Mouse (Mus musculus) megakaryocyte, embryonic 14.5 days (primary cell): Measurements from ENCODE around the gene Dph3. TPM values are rescaled to one million over a fixed set of nuclear protein-coding genes. Genes with fewer than 3 reads are reported as not detected.

ENCODE experiments used
- H3K27me3 ChIP-seq: replicated peaks from 2 replicates; pipeline ENCODE3; 2012; ENCODE audit warnings: inconsistent platforms
- H3K36me3 ChIP-seq: replicated peaks from 2 replicates; pipeline ENCODE3; 2012; ENCODE audit warnings: low read length, inconsistent platforms, mixed read lengths
- H3K4me1 ChIP-seq: 2 replicates; pipeline ENCODE4 v1.6.1; 2012; ENCODE audit warnings: inconsistent platforms
- H3K4me3 ChIP-seq: replicated peaks from 2 replicates; pipeline ENCODE3; 2012; ENCODE audit warnings: moderate library complexity, mild to moderate bottlenecking, inconsistent platforms
- H3K9me3 ChIP-seq: 2 replicates; pipeline ENCODE4 v1.6.1; 2012; ENCODE audit warnings: inconsistent platforms
- FLI1 ChIP-seq: IDR thresholded peaks from 2 replicates; pipeline ENCODE4 v1.6.1; 2012; ENCODE audit warnings: low read length, inconsistent platforms, mixed read lengths
- GATA1 ChIP-seq: IDR thresholded peaks from 3 replicates; pipeline ENCODE4 v1.6.1; 2012; ENCODE audit warnings: mixed read lengths, low read length, inconsistent platforms, borderline replicate concordance
- polyA plus RNA-seq: library from polyadenylated mRNA; stranded (reverse); fragments of >175 nt; gene quantifications from 2 replicates; pipeline ENCODE4 v1.2.3, GENCODE M21; 2012; ENCODE audit warnings: low replicate concordance; ENCODE audit not compliant: insufficient read depth

The Dph3 gene
- polyA plus RNA-seq, 1 experiment, result 27.8 TPM

- Histone ChIP-seq H3K9me3 (peaks cover 13% of the 10 kb centered on the region), H3K27me3 (peaks cover 22% of the 10 kb centered on the region), H3K4me1 (peaks cover 5% of the 10 kb centered on the region), H3K36me3 (no peaks in the 10 kb centered on the region), H3K4me3 (no peak overlapping the region)
- no peak for TF ChIP-seq FLI1
- no peak for TF ChIP-seq GATA1
Measured at GRCm38 (mm10) chr14:32057664-32058063, 27.9 kb downstream of the Dph3 start.

GRCm38 (mm10) chr14:32056675-32057074 is 28.9 kb downstream of the Dph3 start:
- TF ChIP-seq GATA1 (no peak), FLI1 (no peak)
- Histone ChIP-seq H3K27me3 (peaks cover 28% of the 10 kb centered on the region), H3K4me1 (peaks cover 5% of the 10 kb centered on the region), H3K36me3 (no peaks in the 10 kb centered on the region), H3K9me3 (peaks cover 13% of the 10 kb centered on the region), H3K4me3 (no peak overlapping the region)

- Histone ChIP-seq H3K36me3 (no peaks in the 10 kb centered on the region), H3K4me3 (no peak overlapping the region), H3K27me3 (peaks cover 20% of the 10 kb centered on the region), H3K4me1 (peaks cover 5% of the 10 kb centered on the region), H3K9me3 (peaks cover 13% of the 10 kb centered on the region)
- TF ChIP-seq GATA1, result no peak
- TF ChIP-seq FLI1, result no peak
Measured at GRCm38 (mm10) chr14:32055781-32056180, 29.7 kb downstream of the Dph3 start.

GRCm38 (mm10) chr14:32054788-32055187 is 30.7 kb downstream of the Dph3 start:
- Histone ChIP-seq H3K4me1 (peaks cover 5% of the 10 kb centered on the region), H3K9me3 (peaks cover 13% of the 10 kb centered on the region), H3K27me3 (peaks cover 24% of the 10 kb centered on the region), H3K4me3 (no peak overlapping the region), H3K36me3 (no peaks in the 10 kb centered on the region)
- TF ChIP-seq GATA1 (no peak), FLI1 (no peak)

GRCm38 (mm10) chr14:32053895-32054294 is 31.6 kb downstream of the Dph3 start:
- H3K9me3 ChIP-seq, result peaks cover 13% of the 10 kb centered on the region
- H3K36me3 ChIP-seq, result no peaks in the 10 kb centered on the region
- H3K4me1 ChIP-seq, result peaks cover 5% of the 10 kb centered on the region
- TF ChIP-seq FLI1 (no peak), GATA1 (no peak)
- no peak overlapping the region for H3K4me3 ChIP-seq
- H3K27me3 ChIP-seq, result peaks cover 30% of the 10 kb centered on the region

- no peaks in the 10 kb centered on the region for H3K36me3 ChIP-seq
- H3K4me3 ChIP-seq, result no peak overlapping the region
- TF ChIP-seq GATA1 (no peak), FLI1 (no peak)
- peaks cover 37% of the 10 kb centered on the region for H3K27me3 ChIP-seq
- peaks cover 5% of the 10 kb centered on the region for H3K4me1 ChIP-seq
- peaks cover 8% of the 10 kb centered on the region for H3K9me3 ChIP-seq
Measured at GRCm38 (mm10) chr14:32050171-32050570, 35.4 kb downstream of the Dph3 start.

- no peak for TF ChIP-seq FLI1
- no peak for TF ChIP-seq GATA1
- no peaks in the 10 kb centered on the region for H3K4me1 ChIP-seq
- peaks cover 42% of the 10 kb centered on the region for H3K27me3 ChIP-seq
- H3K36me3 ChIP-seq, result no peaks in the 10 kb centered on the region
- no peaks in the 10 kb centered on the region for H3K9me3 ChIP-seq
- H3K4me3 ChIP-seq, result no peak overlapping the region
Measured at GRCm38 (mm10) chr14:32046357-32046756, 39.2 kb downstream of the Dph3 start.

GRCm38 (mm10) chr14:32042108-32042507 is 43.4 kb downstream of the Dph3 start:
- H3K36me3 ChIP-seq, result no peaks in the 10 kb centered on the region
- H3K4me3 ChIP-seq, result no peak overlapping the region
- TF ChIP-seq GATA1, result no peak
- peaks cover 55% of the 10 kb centered on the region for H3K27me3 ChIP-seq
- peaks cover 4% of the 10 kb centered on the region for H3K4me1 ChIP-seq
- peaks cover 9% of the 10 kb centered on the region for H3K9me3 ChIP-seq

GRCm38 (mm10) chr14:32037661-32038252 is 47.8 kb downstream of the Dph3 start:
- Histone ChIP-seq H3K27me3 (peaks cover 51% of the 10 kb centered on the region), H3K9me3 (peaks cover 9% of the 10 kb centered on the region), H3K4me1 (peaks cover 5% of the 10 kb centered on the region), H3K4me3 (no peak overlapping the region), H3K36me3 (no peaks in the 10 kb centered on the region)
- no peak for TF ChIP-seq GATA1
- TF ChIP-seq FLI1, result no peak

GRCm38 (mm10) chr14:32036482-32036881 is 49.0 kb downstream of the Dph3 start:
- TF ChIP-seq FLI1, result no peak
- peaks cover 8% of the 10 kb centered on the region for H3K4me1 ChIP-seq
- H3K9me3 ChIP-seq, result peaks cover 9% of the 10 kb centered on the region
- H3K4me3 ChIP-seq, result no peak overlapping the region
- no peaks in the 10 kb centered on the region for H3K36me3 ChIP-seq
- H3K27me3 ChIP-seq, result peaks cover 52% of the 10 kb centered on the region

- Histone ChIP-seq H3K36me3 (no peaks in the 10 kb centered on the region), H3K27me3 (peaks cover 65% of the 10 kb centered on the region), H3K9me3 (peaks cover 4% of the 10 kb centered on the region), H3K4me1 (peaks cover 23% of the 10 kb centered on the region), H3K4me3 (no peak overlapping the region)
- TF ChIP-seq FLI1 (no peak), GATA1 (no peak)
Measured at GRCm38 (mm10) chr14:32032522-32032921, 53.0 kb downstream of the Dph3 start.

Other genes with a start within 250 kb of the Dph3 start
- gene Galnt15, start 56.7 kb downstream of the Dph3 start, polyA plus RNA-seq, result not detected in 2 replicates
- 17.6 TPM in 1 of 2 replicates, not detected in the other for gene Oxnad1, start 355 bp downstream of the Dph3 start, polyA plus RNA-seq
- not detected in 2 replicates for gene Msmb, start 56.3 kb upstream of the Dph3 start, polyA plus RNA-seq
- gene Ncoa4, start 74.1 kb upstream of the Dph3 start, polyA plus RNA-seq, result 2.9 and 6.8 TPM in 2 replicates
- gene Timm23, start 116.2 kb upstream of the Dph3 start, polyA plus RNA-seq, result 55.0 and 266 TPM in 2 replicates
- gene Parg, start 116.2 kb upstream of the Dph3 start, polyA plus RNA-seq, result 1.1 and 4.6 TPM in 2 replicates
- not detected in 2 replicates for gene Ogdhl, start 236.3 kb upstream of the Dph3 start, polyA plus RNA-seq